Mouse (Mus musculus) cerebellum, adult 2 months (tissue): ENCODE measurements around the gene Dok5. TPM values are rescaled to one million over a fixed set of nuclear protein-coding genes. Genes with fewer than 3 reads are reported as not detected.

ENCODE experiments used
- DNase-seq, 2 experiments: peaks; one replicate each; pipeline ENCODE4 v3.0.0; 2021
- H3K27ac ChIP-seq: fragments of 200-500 bp; 2 replicates; pipeline ENCODE4 v1.5.1; 2012; ENCODE audit warnings: low read length, control low read depth, inconsistent platforms; ENCODE audit not compliant: insufficient read depth
- H3K27me3 ChIP-seq: fragments of 200-500 bp; 2 replicates; pipeline ENCODE4 v1.6.1; 2012; ENCODE audit warnings: inconsistent platforms, mild to moderate bottlenecking, low read length, moderate library complexity; ENCODE audit not compliant: control insufficient read depth, insufficient read depth
- H3K4me1 ChIP-seq: fragments of 200-500 bp; 2 replicates; pipeline ENCODE4 v1.6.1; 2011; ENCODE audit warnings: low read length; ENCODE audit not compliant: control insufficient read depth, insufficient read depth
- H3K4me3 ChIP-seq: fragments of 200-500 bp; replicated peaks from 2 replicates; pipeline ENCODE3; 2011; ENCODE audit warnings: mild to moderate bottlenecking, low read depth, low read length, control low read depth; ENCODE audit not compliant: insufficient read depth
- CTCF ChIP-seq: fragments of 200-500 bp; IDR thresholded peaks from 2 replicates; pipeline ENCODE4 v1.5.1; 2011; ENCODE audit warnings: low read depth, mild to moderate bottlenecking, control low read depth, low read length, moderate library complexity, borderline replicate concordance; ENCODE audit not compliant: insufficient read depth
- POLR2A ChIP-seq: fragments of 200-500 bp; IDR thresholded peaks from 2 replicates; pipeline ENCODE4 v1.6.1; 2011; ENCODE audit warnings: low read length, control low read depth, borderline replicate concordance; ENCODE audit not compliant: insufficient read depth
- WGBS: fragments of 180-500 bp; shearing (Covaris S2); methylation state at CpG from one replicate; pipeline ENCODE4 v1.1.7; 2018; 5-methylcytosine and 5-hydroxymethylcytosine counted together
- polyA plus RNA-seq: library from polyadenylated mRNA; depleted of rRNA; stranded (reverse); fragments of >200 nt; gene quantifications from 2 replicates; pipeline ENCODE4 v1.2.3, GENCODE M21; 2012; rRNA removed

Gene Dok5
- polyA plus RNA-seq = 16.2 and 18.6 TPM in 2 replicates

- Histone ChIP-seq H3K27me3 (no peaks in the 10 kb centered on the region), H3K4me1 (no peaks in the 10 kb centered on the region), H3K27ac (peak within 1 kb of the TSS; percentile 88), H3K4me3 (peak within 1 kb of the TSS; percentile 92)
- TF ChIP-seq CTCF = no peak
- 0 out of 2 replicates have a peak, but pooled peaks have one; percentile 21 for TF ChIP-seq POLR2A
- WGBS = under 1% methylated on average over 52 of the region's 53 CpGs
- peak; percentile 89 to 90 for DNase-seq
These were observed at the start of gene Dok5 for GRCm38 (mm10) chr2:170731632-170732561. Gene Dok5 (plus strand): TSS chr2:170731807.

- WGBS = 80% methylated on average over 2 of the region's 2 CpGs
- Histone ChIP-seq H3K4me1 (no peaks in the 10 kb centered on the region), H3K4me3 (no peak overlapping the region), H3K27me3 (no peaks in the 10 kb centered on the region), H3K27ac (no peak overlapping the region)
- TF ChIP-seq POLR2A (no peak), CTCF (peak; percentile 42; the same call in 1 of the 2 replicates)
- no peak for DNase-seq
These were observed 48.2 kb upstream of the Dok5 start for GRCm38 (mm10) chr2:170683385-170683784.

GRCm38 (mm10) chr2:170695071-170695936 lies 36.3 kb upstream of the Dok5 start:
- Histone ChIP-seq H3K27ac (no peak overlapping the region), H3K27me3 (no peaks in the 10 kb centered on the region), H3K4me1 (no peaks in the 10 kb centered on the region), H3K4me3 (no peak overlapping the region)
- WGBS = 84% methylated on average over 23 of the region's 23 CpGs
- DNase-seq = no peak
- TF ChIP-seq CTCF (no peak), POLR2A (no peak)

GRCm38 (mm10) chr2:170695937-170696510 lies 35.6 kb upstream of the Dok5 start:
- no peak for DNase-seq
- Histone ChIP-seq H3K27me3 (no peaks in the 10 kb centered on the region), H3K27ac (no peak overlapping the region), H3K4me1 (no peaks in the 10 kb centered on the region), H3K4me3 (no peak overlapping the region)
- 71% methylated on average over 14 of the region's 14 CpGs for WGBS
- TF ChIP-seq POLR2A = no peak
- no peak for TF ChIP-seq CTCF

- Histone ChIP-seq H3K4me3 (no peak overlapping the region), H3K4me1 (no peaks in the 10 kb centered on the region), H3K27me3 (no peaks in the 10 kb centered on the region), H3K27ac (no peak overlapping the region)
- 89% methylated on average over 4 of the region's 4 CpGs for WGBS
- DNase-seq = no peak
- TF ChIP-seq POLR2A (no peak), CTCF (no peak)
These were observed 31.1 kb upstream of the Dok5 start for GRCm38 (mm10) chr2:170700471-170700870.

GRCm38 (mm10) chr2:170706488-170706887 lies 25.1 kb upstream of the Dok5 start:
- Histone ChIP-seq H3K27ac (no peak overlapping the region), H3K27me3 (no peaks in the 10 kb centered on the region), H3K4me3 (no peak overlapping the region), H3K4me1 (no peaks in the 10 kb centered on the region)
- WGBS = 92% methylated on average over 4 of the region's 4 CpGs
- no peak for TF ChIP-seq POLR2A
- TF ChIP-seq CTCF = no peak
- no peak for DNase-seq

- no peak for DNase-seq
- WGBS = 90% methylated on average over 3 of the region's 3 CpGs
- TF ChIP-seq POLR2A = no peak
- TF ChIP-seq CTCF = no peak
- H3K27me3 ChIP-seq = no peaks in the 10 kb centered on the region
- no peak overlapping the region for H3K27ac ChIP-seq
- H3K4me1 ChIP-seq = peaks cover 2% of the 10 kb centered on the region; the same call in 1 of the 2 replicates
- no peak overlapping the region for H3K4me3 ChIP-seq
These were observed 23.9 kb upstream of the Dok5 start for GRCm38 (mm10) chr2:170707672-170708071.
